In the genomic region with DNA sequence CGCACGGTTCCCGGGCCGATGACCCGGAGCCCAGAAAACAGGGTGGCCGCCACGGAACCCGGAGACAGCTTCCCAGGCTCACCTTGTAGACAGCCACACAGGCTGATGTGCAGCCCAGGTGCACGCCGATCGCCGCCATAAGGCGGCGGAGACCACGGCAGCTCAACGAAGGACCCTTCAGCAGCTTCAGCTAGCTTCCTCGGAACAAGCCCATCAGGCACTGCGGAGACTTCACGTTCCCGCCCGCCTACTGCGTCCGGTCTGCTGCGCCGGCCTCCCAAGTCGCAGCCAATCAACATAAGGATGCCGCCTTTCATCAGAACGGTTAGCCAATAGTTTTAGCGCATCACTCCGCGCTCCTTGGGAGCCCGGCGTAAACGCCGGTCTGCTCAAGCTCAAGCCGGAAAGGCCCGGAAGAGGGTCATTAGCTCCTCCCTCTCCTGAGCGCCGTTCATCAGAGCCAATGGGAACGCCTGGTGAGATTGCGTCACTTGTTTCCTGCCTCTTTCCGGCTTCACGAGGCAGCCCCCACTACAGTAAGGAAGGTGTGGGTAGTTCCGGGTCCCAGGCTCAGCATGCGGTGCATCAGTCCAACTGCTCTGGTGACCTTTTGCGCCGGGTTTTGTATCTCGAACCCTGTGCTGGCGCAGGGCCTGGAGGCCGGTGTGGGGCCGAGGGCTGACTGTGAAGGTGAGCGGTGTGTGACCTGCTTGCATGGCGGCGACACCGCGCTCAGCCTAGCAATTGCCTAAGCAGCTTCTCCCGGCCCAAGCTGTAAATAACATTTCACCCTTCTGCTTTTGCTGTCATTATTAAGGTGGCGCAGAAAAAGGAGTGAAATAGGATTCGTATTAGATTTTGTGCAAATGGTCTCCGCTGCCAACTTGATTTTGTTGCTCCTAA, we compare ENCODE assay signal across 1 mouse cellular context.
TF ChIP-seq lines count a peak whose summit lies in the region.

A gene (minus strand): TSS at position 239 of the 903 bp plus-strand sequence.
A gene (minus strand): TSS at position 263 of the 903 bp plus-strand sequence.
A gene (plus strand): TSS at position 479 of the 903 bp plus-strand sequence.

TF ChIP-seq in CH12.LX, 34 proteins besides CTCF, POLR2A, EP300 and RAD21:
- peak; percentile 59 for TF ChIP-seq TCF12 (IDR thresholded peaks at IDR 0.05; ENCODE audit: low read depth, low read length)
- peak; percentile 37; the same call in 1 of the 2 replicates for TF ChIP-seq BHLHE40 (IDR thresholded peaks at IDR 0.05; ENCODE audit: low read depth, low read length)
- no peak; the same call in 1 of the 2 replicates for TF ChIP-seq JUND (conservative IDR thresholded peaks at IDR 0.05; ENCODE audit: low read depth, low read length)
- TF ChIP-seq MXI1 (IDR thresholded peaks at IDR 0.05; ENCODE audit: low read depth, low read length) = peak; percentile 80
- peak; percentile 65 for TF ChIP-seq NELFE (IDR thresholded peaks at IDR 0.05; ENCODE audit: low read depth, low read length)
- TF ChIP-seq CHD2 (IDR thresholded peaks at IDR 0.05; ENCODE audit: low read length) = peak; percentile 97
- TF ChIP-seq USF1 (IDR thresholded peaks at IDR 0.05; ENCODE audit: low read depth, low read length) = no peak
- TF ChIP-seq RCOR1 (conservative IDR thresholded peaks at IDR 0.05; ENCODE audit: low read depth, low read length) = no peak
- 0 out of 2 replicates have a peak, but pooled peaks have one; percentile 63 for TF ChIP-seq KAT2A (IDR thresholded peaks at IDR 0.05; ENCODE audit: insufficient replicate concordance, low read length)
- TF ChIP-seq ZMIZ1 (IDR thresholded peaks at IDR 0.05; ENCODE audit: low read depth, low read length) = peak; percentile 82
- TF ChIP-seq MAFK (IDR thresholded peaks at IDR 0.05; ENCODE audit: insufficient replicate concordance, low read length) = no peak
- TF ChIP-seq JUN (IDR thresholded peaks at IDR 0.05; ENCODE audit: insufficient read depth, low read depth, low read length) = no peak
- peak; percentile 59 for TF ChIP-seq TBP (conservative IDR thresholded peaks at IDR 0.05; ENCODE audit: low read depth, low read length)
- peak; percentile 95 for TF ChIP-seq ELF1 (IDR thresholded peaks at IDR 0.05; ENCODE audit: low read depth, low read length)
- 0 out of 2 replicates have a peak, but pooled peaks have one; percentile 41 for TF ChIP-seq UBTF (IDR thresholded peaks at IDR 0.05; ENCODE audit: low read depth, low read length)
- TF ChIP-seq ETS1 (conservative IDR thresholded peaks at IDR 0.05; ENCODE audit: low read depth, low read length) = no peak; the same call in 1 of the 2 replicates
- no peak for TF ChIP-seq MEF2A (IDR thresholded peaks at IDR 0.05; ENCODE audit: borderline replicate concordance, low read depth, low read length)
- peak; percentile 89 for TF ChIP-seq MAX (IDR thresholded peaks at IDR 0.05; ENCODE audit: low read length)
- TF ChIP-seq MAZ (IDR thresholded peaks at IDR 0.05; ENCODE audit: low read depth, low read length) = peak; percentile 92
- no peak for TF ChIP-seq PAX5 (IDR thresholded peaks at IDR 0.05; ENCODE audit: low read length)
- peak; percentile 86; the same call in 1 of the 2 replicates for TF ChIP-seq POLR2AphosphoS2 (IDR thresholded peaks at IDR 0.05; ENCODE audit: low read depth, low read length)
- TF ChIP-seq SMC3 (IDR thresholded peaks at IDR 0.05; ENCODE audit: low read depth, low read length) = no peak
- peak; percentile 88 for TF ChIP-seq MYC (IDR thresholded peaks at IDR 0.05; ENCODE audit: low read depth, low read length)
- peak; percentile 8; the same call in 1 of the 2 replicates for TF ChIP-seq IRF4 (IDR thresholded peaks at IDR 0.05; ENCODE audit: low read depth, low read length)
- no peak for TF ChIP-seq ZC3H11A (IDR thresholded peaks at IDR 0.05; ENCODE audit: low read depth, low read length)
- peak; percentile 86 for TF ChIP-seq SIN3A (IDR thresholded peaks at IDR 0.05; ENCODE audit: low read length)
- TF ChIP-seq ZKSCAN1 (IDR thresholded peaks at IDR 0.05; ENCODE audit: borderline replicate concordance, low read depth, low read length) = no peak
- TF ChIP-seq CHD1 (IDR thresholded peaks at IDR 0.05; ENCODE audit: low read depth, low read length) = no peak
- TF ChIP-seq NRF1 (IDR thresholded peaks at IDR 0.05; ENCODE audit: low read depth, low read length) = peak; percentile 67
- TF ChIP-seq E2F4 (IDR thresholded peaks at IDR 0.05; ENCODE audit: insufficient replicate concordance, low read depth, low read length) = peak; percentile 90; the same call in 1 of the 2 replicates
- no peak for TF ChIP-seq GABPA (IDR thresholded peaks at IDR 0.05; ENCODE audit: insufficient replicate concordance, low read depth, low read length)
- TF ChIP-seq ZNF384 (IDR thresholded peaks at IDR 0.05; ENCODE audit: low read depth, low read length) = no peak
- peak; percentile 78 for TF ChIP-seq HCFC1 (IDR thresholded peaks at IDR 0.05; ENCODE audit: low read depth, low read length)
- no peak for TF ChIP-seq USF2 (conservative IDR thresholded peaks at IDR 0.05; ENCODE audit: low read depth, low read length)
TF ChIP-seq in CH12.LX: peak in this region for 19.
